Mouse (Mus musculus): Measurements from ENCODE around the gene Nf1. TPM values are rescaled to one million over a fixed set of nuclear protein-coding genes. Genes with fewer than 3 reads are reported as not detected.
A peak's percentile ranks its signal among the peaks of the same experiment; 100 is the strongest.
"Not testable (repeated sequence)": the region's sequence is repeated elsewhere in the genome, so short reads cannot be mapped to it uniquely, and the experiment has no call there.

Gene Nf1
- 10 to 100 TPM; 46.6 to 49.1 TPM for total RNA-seq (2021)
- long read RNA-seq, experiment 1, partial matches to known transcripts = 0 of 1 reads
- long read RNA-seq, experiment 1, other reads (novel, unspliced or antisense) = 1 of 1 reads
- long read RNA-seq, experiment 2, partial matches to known transcripts = 0 of 1 reads
- long read RNA-seq, experiment 2, other reads (novel, unspliced or antisense) = 1 of 1 reads

DNA sequence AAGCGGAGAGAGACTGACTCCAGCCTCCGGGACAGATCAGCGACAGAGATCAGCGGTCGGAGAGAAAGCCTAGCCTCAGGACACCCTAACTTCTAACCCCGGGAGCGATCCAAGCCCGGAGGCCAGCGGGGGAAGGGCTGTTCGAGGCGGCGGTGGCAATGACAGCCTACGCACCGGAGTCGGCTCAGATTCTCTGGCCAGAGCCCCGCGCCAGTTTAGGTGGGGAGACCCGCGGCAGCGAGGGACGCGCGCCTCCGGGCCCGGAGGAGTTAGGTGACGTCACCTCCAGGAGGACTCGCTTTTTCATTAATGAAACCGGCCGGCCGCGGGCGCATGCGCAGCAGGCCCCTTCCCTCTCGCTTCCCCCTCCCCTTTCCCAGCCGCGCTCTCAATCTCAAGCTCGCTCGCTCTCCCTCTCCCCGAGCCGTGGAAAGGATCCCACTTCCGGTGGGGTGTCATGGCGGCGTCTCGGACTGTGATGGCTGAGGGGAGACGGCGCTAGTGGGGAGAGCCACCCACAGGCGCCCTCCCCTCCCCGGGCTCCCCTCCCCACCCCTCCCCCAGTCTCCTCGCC lies at the start of gene Nf1:
Gene Nf1, plus strand, starts transcription at position 460 of the 574 bp plus-strand sequence.
- DNase-seq (ENCODE audit: low spot score in 2 of 2) = peak; percentile 96 to 97

DNA sequence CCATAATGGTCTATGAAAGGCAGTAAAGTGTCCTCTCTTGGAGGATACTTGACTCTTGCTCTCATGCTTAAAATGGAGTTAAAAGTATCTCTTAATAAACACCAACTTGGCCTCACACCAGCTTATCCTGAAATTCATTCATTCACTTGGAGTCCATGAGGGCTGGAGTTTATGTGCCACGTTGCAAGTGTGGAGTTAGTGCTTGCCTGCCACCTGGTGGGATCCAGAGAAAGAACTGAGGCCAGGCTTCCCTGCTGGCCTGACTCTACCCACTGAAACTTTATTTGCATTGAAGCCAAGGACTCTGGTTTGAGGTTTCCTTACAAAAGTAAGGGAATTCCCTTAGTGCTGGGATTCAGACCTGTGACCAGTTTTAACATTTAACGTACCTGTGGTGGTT lies 49.0 kb upstream of the Nf1 start:
- peak in 1 of 2 experiments; percentile 41 for DNase-seq (ENCODE audit: low spot score in 2 of 2)

DNA sequence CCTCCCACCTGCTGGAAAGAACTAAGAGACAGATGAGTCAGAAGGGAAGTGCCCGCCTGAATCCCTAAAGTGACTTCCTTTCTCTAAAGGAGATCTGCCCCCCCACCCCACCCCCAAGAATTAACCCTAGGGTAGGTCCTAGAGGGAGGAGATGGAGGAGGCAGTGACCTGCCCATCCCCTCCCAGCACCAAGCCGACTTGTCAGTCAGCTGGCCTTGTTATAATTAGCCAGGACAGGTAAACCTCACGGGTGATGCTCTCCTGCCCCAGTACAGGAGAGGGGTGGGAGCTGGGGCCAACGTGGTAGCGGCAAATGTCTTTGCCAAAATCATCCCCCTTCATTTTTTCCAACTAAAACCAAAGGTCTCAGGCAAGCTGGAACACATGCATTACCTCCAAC lies 47.8 kb upstream of the Nf1 start:
- DNase-seq (ENCODE audit: low spot score in 2 of 2) = no peak

DNA sequence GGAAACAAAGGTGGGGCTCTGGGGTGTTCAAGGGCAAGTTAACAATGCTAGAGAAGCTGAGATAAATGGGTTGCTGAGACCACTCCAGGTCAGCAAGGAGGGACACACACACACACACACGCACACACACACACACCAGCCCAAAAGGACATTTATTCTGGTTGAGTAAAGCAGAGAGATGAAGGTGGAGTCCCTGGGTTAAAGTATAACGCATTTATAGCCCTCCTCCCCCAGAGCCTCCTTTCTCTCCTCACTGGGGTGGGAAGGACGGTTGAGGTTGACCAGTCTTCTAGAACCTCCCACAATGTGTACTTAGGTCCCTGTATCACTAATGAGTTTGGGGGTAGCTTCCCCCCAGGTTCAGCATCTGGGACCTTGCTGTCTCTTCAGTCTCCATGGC lies 47.4 kb upstream of the Nf1 start:
- DNase-seq (ENCODE audit: low spot score in 2 of 2) = no peak

DNA sequence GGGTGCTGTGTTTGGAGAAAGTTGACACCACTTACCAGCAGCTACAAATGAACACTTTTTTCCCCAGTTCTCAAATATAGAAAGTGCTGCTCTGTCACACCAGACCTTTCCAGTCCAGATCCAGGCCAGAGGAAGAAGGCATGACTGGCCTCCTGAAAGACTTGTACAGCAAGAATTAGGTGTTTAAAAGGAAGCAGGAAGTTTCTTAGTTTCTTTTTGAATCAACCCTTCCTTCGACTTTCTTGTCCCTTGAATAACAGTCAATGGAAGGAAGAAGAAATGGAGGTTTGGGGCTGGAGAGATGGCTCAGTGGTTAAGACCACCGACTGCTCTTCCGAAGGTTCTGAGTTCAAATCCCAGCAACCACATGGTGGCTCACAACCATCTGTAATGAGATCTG lies 46.5 kb upstream of the Nf1 start:
- DNase-seq (ENCODE audit: low spot score in 2 of 2) = no peak

DNA sequence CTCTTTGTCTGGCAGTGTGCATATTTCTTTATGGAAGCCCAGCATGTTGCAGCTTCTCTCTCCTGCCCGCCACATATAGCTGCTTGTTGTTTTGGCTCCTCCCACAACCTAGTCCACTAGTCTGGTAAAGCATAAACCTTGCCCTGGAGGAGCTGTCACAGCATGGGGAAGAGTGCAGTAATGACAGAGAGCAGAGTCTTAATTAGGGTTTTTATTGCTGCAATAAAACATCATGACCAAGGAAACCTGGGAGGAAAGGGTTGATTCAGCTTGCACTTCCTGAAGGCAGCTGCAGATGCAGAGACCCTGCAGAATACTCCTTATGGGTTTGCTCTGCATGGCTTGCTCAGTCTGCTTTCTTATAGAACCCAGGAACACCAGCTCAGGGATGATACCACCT lies 45.5 kb upstream of the Nf1 start:
- DNase-seq (ENCODE audit: low spot score in 2 of 2) = no peak

DNA sequence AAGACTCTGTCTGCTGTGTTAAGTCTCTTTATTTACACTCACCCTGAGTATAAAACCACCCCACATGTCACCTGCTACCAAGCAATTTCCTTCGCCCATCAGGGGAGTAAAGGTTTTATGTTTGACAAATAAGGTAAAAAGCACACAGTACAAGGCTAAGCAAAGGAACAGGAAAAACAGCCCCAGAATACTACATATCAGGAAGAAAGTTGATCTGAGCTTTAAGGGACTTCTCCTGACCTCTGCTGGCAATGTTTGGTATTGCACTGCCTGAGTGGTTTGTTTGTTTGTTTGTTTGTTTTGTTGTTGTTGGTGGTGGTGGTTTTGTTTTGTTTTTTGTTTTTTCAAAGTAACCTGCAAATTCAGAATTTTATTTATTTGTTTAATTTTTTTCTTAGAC lies 43.3 kb upstream of the Nf1 start:
- DNase-seq (ENCODE audit: low spot score in 2 of 2) = peak in 1 of 2 experiments; percentile 40

DNA sequence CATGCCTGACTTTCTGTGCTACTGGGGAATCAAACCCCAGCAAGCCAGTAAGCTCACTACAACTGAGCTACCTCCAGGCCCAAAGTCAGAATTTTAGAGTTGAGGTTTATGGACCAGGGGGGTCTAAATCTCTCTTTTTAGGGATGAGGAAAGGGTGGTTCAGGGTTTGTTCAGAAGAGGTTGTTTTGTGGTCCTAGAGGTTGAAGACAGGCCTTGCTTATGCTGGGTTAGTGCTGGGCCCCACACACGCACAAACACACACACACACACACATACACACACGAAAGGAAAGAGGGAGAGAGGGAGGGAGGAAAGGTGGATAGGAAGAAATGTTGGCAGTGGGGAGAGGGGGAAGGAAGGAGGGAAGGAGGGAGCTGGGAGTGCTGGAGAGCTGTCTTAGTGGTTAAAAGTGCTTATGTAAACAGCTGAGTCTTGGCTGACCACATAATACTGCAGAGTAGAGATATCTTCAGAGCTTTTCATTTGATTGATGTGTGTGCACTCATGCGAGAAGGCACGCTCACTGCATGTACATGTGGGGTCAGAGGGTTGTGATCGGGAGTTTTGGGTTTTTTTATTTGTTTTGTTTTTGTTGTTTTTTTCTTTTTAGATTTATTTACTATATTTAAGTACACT lies 42.5 kb upstream of the Nf1 start, which contains the start of gene Gm9964:
Gene Gm9964, minus strand, starts transcription at position 51 of the 636 bp plus-strand sequence.
- no peak for DNase-seq (ENCODE audit: low spot score in 2 of 2)

DNA sequence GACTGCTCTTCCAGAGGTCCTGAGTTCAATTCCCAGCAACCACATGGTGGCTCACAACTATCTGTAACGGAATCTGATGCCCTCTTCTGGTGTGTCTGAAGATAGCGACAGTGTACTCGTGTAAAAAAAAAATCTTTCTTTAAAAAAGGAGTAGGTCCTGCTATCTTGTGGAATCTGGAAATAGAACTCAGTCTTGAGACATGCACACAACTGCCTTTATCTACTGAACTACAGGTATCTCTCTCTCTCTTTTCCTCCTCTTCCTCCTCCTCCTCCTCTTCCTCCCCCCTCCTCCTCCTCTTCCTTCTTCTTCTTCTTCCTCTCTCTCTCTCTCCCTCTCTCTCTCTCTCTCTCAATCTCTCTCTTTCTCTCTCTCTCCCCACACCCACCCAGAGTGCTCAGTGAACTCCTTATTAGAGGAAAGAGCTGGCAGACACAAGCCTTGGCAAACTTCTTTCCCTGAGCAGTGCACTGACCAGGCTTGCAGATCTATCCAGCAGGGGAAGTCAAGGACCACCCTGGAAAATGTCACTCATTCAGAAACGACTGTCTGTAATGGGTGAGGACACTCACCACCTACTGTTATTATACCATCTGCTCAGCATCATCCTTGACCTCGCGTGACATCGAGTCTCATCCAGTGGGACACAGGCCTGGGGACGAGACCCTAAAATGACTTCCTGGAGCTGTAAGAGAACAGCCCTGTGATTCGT lies 39.6 kb upstream of the Nf1 start:
- DNase-seq (ENCODE audit: low spot score in 2 of 2) = no peak

DNA sequence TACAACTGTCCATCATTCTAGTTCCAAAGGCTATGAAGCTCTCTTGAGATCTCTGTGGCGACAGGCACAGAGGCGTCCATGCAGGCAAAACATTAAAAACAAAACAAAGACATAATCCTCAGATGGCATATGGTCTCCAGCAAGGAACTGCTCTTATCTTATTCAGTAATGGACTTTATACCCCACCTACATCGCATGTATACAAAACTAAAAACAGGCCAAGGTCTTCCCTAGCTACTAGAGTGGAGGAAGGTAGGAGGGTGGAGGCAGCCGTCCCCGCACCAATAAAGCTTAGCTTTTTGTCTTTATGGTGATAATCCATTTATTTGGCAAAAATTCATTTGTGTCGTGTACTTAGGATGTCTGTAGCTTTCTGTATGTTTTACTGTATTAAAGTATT lies 36.4 kb upstream of the Nf1 start:
- DNase-seq (ENCODE audit: low spot score in 2 of 2) = no peak

DNA sequence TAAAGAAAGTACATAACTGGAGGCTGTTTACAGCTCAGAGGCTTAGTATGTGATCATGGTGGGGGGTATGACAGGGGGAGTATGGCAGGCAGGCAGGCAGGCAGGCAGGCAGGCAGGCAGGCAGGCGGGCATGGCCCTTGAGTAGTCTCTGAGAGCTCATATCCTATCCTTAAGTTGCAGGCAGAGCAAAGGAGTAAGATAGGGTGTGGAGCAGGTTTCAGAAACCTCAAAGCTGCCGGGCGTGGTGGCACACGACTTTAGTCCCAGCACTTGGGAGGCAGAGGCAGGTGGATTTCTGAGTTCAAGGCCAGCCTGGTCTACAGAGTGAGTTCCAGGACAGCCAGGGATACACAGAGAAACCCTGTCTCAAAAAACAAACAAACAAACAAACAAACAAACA lies 35.2 kb upstream of the Nf1 start:
- DNase-seq (ENCODE audit: low spot score in 2 of 2) = not testable (repeated sequence)

DNA sequence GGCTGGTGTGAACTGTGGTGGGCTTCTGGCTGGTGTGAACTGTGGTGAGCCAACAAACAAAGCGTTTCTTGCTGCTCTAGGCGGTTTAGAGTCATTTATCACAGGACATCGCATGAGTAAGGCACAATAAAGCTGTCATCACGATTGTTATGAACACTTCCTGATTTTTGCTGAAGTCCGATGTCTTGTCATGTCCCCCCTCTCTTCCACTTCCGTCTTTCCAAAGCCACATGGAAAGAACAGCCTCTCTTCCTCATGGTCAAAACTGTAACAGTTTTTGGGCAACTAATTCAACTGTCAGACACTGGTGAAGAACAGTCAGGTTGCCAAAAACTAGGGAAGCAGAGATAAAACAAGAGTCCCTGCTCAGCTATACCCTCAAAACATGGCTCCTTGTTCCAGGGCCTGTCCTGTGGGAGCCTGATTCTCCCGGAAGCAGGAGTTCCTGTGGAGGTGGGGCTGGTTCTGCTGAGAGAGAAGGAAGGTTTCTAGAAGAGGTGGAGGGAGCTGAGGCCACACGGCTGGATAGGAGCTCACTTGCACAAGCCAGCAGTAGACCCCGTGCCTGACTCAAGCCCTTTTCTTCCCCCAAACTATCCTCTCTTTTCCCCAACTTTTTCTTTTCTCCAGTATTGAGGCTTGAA lies 33.7 kb upstream of the Nf1 start:
- DNase-seq (ENCODE audit: low spot score in 2 of 2) = no peak

DNA sequence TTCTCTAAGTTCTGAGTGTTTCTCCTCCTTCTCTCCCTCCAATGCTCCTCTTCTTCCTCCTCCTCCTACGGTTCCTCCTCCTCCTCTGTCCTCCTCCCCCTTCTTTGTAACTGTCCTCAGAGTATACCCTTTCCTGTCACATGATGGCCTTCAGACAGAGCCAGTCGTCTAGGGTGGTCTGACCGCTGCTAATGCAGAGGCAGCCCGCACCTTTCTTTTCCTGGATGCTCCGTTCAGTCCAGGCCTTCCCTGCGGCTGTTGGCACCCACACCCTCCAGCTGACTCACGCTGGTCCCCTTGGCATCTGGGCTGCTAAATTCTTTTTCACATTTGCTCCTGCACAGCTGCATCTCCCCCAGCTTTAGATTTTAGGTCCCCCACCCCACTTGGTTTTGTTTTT lies 33.0 kb upstream of the Nf1 start:
- DNase-seq (ENCODE audit: low spot score in 2 of 2) = peak; percentile 34 to 63

DNA sequence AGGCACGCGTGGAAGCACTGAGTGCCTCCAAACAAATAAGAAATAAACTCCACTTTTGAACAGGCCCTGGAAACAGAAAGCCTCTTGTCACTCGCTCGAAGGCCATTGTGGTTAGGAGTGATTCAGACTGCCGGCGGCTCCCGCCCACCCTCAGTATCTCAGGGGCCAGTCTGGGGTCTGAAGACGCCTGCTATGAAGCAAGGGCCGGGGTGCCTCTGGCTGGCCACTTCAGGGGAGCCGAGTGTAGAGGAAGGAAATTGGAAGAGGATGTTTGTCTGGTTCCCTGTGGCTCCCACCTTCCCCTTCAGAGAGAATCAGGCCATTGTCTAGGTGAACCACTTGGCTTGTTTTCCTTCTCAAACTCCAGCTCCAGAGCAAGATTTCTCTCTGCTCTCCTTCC lies 32.5 kb upstream of the Nf1 start:
- DNase-seq (ENCODE audit: low spot score in 2 of 2) = peak in 1 of 2 experiments; percentile 31

DNA sequence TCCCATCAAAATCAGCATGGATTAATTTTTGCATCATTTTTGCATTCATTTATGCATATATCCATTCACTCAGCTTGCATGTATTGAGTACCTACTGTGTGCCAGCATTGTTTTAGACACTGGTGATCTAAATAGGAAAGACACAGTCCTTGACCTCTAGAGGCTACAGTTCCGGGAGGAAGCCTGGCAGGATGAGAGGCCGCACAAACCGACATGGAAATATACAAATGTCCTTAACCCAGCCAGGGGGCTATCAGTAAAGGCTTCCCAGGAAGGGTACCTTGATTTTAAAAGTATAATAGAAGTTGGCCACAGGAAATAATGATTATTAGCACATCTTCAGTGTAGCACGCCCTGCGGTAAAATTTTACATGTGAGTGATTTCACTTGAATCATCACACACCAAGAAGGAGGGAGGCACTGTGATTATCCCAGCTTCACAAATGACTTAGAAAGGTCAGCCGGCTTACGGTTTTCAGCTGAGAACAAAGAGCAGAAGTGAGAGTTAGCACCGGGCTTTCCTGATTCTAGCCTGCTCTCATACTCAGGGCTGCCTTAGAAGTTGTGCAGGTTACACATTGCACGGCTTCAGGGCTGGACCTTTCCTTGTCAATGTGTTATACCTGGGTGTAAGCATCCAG lies 31.8 kb upstream of the Nf1 start:
- no peak for DNase-seq (ENCODE audit: low spot score in 2 of 2)

DNA sequence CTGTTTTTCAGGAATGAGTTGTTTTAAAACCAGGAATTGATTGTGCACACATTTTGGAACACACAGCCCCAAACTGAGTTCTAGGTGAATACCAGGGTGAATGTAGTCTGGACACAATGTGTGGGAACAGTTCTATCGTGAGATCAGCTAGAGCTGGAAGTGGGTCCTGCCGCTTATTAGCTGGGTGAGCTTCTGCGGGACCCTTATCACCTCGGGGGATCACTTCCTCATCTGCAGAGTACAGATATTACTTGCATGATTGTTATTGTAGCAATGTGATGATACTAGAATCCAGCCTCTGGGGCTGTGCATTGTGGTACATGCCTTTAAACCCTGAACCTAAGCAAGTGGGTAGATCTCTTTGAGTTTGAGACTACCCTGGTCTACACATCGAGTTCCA lies 29.0 kb upstream of the Nf1 start:
- DNase-seq (ENCODE audit: low spot score in 2 of 2) = no peak

DNA sequence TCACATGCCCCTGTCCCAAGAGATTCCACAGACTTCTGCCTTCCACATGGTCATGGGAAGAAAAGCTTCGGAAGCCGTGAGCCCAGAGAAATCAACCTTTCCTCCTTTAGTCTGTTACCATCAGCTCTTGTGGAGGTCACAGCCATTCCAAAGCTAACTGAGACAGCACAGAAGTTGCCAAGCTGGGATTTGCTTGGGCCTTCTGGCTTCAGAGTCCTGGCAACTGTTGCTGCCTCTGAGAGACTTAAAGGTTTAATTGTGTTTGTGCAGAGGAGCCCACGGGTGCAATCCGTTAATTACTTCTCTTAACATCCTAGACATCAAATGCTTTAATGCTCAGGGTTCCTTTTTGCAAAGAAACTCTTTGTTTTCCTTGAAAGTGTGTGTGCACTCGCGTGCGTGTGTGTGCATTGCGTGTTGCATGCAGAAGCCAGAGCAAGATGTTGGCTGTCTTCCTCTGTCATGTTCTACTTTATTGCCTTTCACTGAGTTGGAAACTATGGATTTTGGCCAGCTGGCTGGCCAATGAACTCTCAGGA lies 22.6 kb upstream of the Nf1 start:
- DNase-seq (ENCODE audit: low spot score in 2 of 2) = no peak

DNA sequence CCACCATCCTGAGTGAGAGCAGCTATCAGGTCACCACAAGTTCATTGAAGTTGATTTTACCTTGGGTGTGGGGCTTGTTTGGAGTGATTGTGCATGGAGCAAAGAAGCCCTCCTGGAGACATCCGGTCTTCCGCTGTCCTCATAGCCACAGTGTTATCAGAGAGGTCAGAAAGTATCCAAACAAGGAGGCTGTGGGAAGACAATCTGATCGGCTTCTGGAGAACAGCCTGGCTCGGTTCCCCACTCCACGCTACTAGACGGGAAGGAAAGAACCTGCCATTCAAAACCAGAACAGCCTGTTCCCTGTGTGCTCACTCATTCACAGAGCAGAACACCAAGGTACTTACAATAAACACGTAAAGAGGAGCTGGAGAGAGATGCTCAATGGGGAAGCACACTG lies 19.7 kb upstream of the Nf1 start:
- DNase-seq (ENCODE audit: low spot score in 2 of 2) = no peak

DNA sequence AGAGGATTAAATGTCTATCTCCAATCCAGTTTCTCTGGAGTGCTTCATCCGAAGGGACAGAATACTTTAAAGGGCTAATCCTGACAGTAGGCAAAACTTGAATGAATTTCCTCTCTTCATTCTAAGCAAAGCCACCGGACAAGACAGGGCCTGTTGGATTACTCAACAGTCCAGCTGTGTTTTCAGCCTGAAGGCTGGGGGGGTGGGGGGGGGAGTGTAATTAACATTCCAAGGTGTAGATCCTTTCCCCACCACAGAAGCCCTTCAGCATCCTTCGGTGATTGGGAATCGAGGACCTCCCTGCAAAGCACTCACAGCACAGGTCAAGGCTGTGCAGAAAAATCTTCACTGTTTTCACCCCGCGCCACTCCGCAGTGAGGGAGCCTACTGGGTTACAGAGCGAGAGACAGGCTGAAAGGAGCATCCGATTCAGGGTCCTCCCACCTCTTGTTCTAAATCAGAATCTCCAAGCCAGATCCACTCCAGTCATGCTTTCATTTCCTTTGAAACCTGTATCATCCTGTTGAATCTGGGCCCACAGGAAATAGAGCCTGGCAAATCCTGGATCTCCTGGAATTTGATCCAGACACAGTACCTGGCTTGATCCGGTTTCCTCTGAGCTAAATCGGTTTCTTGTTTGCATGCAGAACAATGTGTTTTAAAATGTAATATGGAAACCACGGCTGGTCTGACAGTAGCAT lies 15.4 kb upstream of the Nf1 start:
- DNase-seq (ENCODE audit: low spot score in 2 of 2) = no peak

DNA sequence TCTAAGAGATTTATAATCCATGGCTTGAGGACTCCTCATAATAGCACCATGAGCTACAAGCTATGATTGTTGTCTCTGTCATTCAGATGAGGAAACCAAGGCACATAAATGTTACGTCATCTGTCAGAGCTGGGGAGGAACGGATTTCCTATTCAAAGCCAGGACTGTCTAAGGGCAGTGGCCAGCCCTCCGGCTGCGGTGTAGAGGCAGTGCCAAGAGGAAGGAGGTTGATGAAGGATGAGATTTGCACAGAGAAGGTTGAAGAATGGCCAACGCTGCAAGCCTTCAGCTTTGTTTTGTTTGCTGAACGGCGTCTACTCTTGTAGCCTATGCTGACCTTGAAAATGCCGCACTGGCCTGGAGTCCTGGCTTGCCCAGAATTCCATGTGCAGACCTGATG lies 13.8 kb upstream of the Nf1 start:
- no peak for DNase-seq (ENCODE audit: low spot score in 2 of 2)

Data from gastrocnemius, postnatal 4 days (tissue).